Mouse (Mus musculus) liver, adult 2 months (tissue): ENCODE measurements around the gene Zbtb33.

ENCODE experiments used
- CTCF ChIP-seq: fragments of 200-500 bp; IDR thresholded peaks from 2 replicates; pipeline ENCODE4 v1.5.1; 2011; ENCODE audit warnings: low read depth, low read length, control low read depth
- POLR2A ChIP-seq: fragments of 200-500 bp; IDR thresholded peaks from 2 replicates; pipeline ENCODE4 v1.6.1; 2011; ENCODE audit warnings: low read length, control low read depth; ENCODE audit not compliant: insufficient read depth; ENCODE audit errors: extremely low read depth

DNA sequence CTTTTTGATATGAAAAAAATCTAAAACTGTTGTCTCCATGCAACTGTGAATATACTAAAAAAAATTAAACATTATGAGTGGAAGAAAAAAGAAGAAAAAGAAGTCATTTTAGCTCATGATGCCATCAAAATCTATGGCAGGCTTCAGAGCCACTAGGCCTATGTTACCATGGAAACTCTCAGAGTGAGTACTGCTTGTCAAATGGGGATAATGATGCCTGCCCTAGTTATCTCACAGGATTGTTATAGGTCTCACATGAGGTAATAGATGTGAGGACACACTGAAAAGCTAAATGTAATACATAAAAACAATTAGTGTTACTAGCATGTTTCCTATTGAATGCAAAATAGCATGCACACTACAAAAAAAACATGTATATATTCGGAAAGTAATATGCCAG lies 40.3 kb downstream of the Zbtb33 start:
- no peak for TF ChIP-seq POLR2A
- TF ChIP-seq CTCF = no peak
